Mouse (Mus musculus): ENCODE measurements around the gene Chrm3.

Chrm3 gene

GRCm38 (mm10) chr13:10068927-10069580 is 291.6 kb downstream of the Chrm3 start:
- no peak for DNase-seq

GRCm38 (mm10) chr13:10066829-10067618 is 293.6 kb downstream of the Chrm3 start:
- DNase-seq, result no peak

- peak in 1 of 2 experiments; percentile 10 for DNase-seq
Observed at GRCm38 (mm10) chr13:10065776-10066175, 294.9 kb downstream of the Chrm3 start.

- peak; percentile 39 to 60 for DNase-seq
Observed at GRCm38 (mm10) chr13:10062681-10063080, 298.0 kb downstream of the Chrm3 start.

GRCm38 (mm10) chr13:10058993-10059392 is 301.7 kb downstream of the Chrm3 start:
- no peak for DNase-seq

- no peak for DNase-seq
Observed at GRCm38 (mm10) chr13:10057644-10058198, 302.9 kb downstream of the Chrm3 start.

- DNase-seq, result no peak
Observed at GRCm38 (mm10) chr13:10054086-10054485, 306.6 kb downstream of the Chrm3 start.

- DNase-seq, result no peak
Observed at GRCm38 (mm10) chr13:10053301-10053889, 307.3 kb downstream of the Chrm3 start.

GRCm38 (mm10) chr13:10045651-10046350 is 314.8 kb downstream of the Chrm3 start:
- peak; percentile 7 to 16 for DNase-seq

GRCm38 (mm10) chr13:10044084-10044483 is 316.6 kb downstream of the Chrm3 start:
- DNase-seq, result peak; percentile 45 to 48

- no peak for DNase-seq
Observed at GRCm38 (mm10) chr13:10033570-10034399, 326.9 kb downstream of the Chrm3 start.

GRCm38 (mm10) chr13:10031547-10031946 is 329.1 kb downstream of the Chrm3 start:
- no peak for DNase-seq

- no peak for DNase-seq
Observed at GRCm38 (mm10) chr13:10029944-10030343, 330.7 kb downstream of the Chrm3 start.

GRCm38 (mm10) chr13:10025134-10025533 is 335.5 kb downstream of the Chrm3 start:
- no peak for DNase-seq

- DNase-seq, result no peak
Observed at GRCm38 (mm10) chr13:10023112-10023511, 337.5 kb downstream of the Chrm3 start.

- DNase-seq, result no peak
Observed at GRCm38 (mm10) chr13:10019252-10019651, 341.4 kb downstream of the Chrm3 start.

GRCm38 (mm10) chr13:10002916-10003315 is 357.7 kb downstream of the Chrm3 start:
- no peak for DNase-seq

GRCm38 (mm10) chr13:9997664-9998328 is 362.9 kb downstream of the Chrm3 start:
- DNase-seq, result no peak

- DNase-seq, result no peak
Observed at GRCm38 (mm10) chr13:9995852-9996251, 364.8 kb downstream of the Chrm3 start.

- DNase-seq, result no peak
Observed at GRCm38 (mm10) chr13:9993571-9993970, 367.1 kb downstream of the Chrm3 start.

GRCm38 (mm10) chr13:9992640-9993039 is 368.0 kb downstream of the Chrm3 start:
- DNase-seq, result no peak

Measured in kidney, postnatal 36 days (tissue).